Mouse (Mus musculus) limb, embryonic 13.5 days (tissue): ENCODE results near the gene Ankrd27. TPM values are rescaled to one million over a fixed set of nuclear protein-coding genes. Genes with fewer than 3 reads are reported as not detected.
A peak's percentile ranks its signal among the peaks of the same experiment; 100 is the strongest.

Experiments used
- ATAC-seq: fragments of 200-750 bp; cut with Nextera tagmentation; 2 replicates; pipeline ENCODE4 v1.8.0; 2017; ENCODE audit warnings: low read depth, moderate number of reproducible peaks, moderate TSS enrichment; ENCODE audit not compliant: low FRiP score
- H3K27ac ChIP-seq: fragments of 300-500 bp; sonication (generic); 2 replicates; pipeline ENCODE4 v1.5.1; 2015; ENCODE audit warnings: inconsistent platforms, mild to moderate bottlenecking, moderate library complexity
- H3K27me3 ChIP-seq: fragments of 300-500 bp; sonication (generic); 2 replicates; pipeline ENCODE4 v1.6.1; 2015; ENCODE audit warnings: mild to moderate bottlenecking, inconsistent platforms
- H3K36me3 ChIP-seq: fragments of 300-500 bp; sonication (generic); 2 replicates; pipeline ENCODE4 v1.6.1; 2015; ENCODE audit warnings: inconsistent platforms, mild to moderate bottlenecking, moderate library complexity
- H3K4me1 ChIP-seq: fragments of 300-500 bp; sonication (generic); 2 replicates; pipeline ENCODE4 v1.6.1; 2015; ENCODE audit warnings: inconsistent platforms
- H3K4me2 ChIP-seq: fragments of 300-500 bp; sonication (generic); replicated peaks from 2 replicates; pipeline ENCODE4 v1.6.1; 2015; ENCODE audit warnings: inconsistent platforms, mild to moderate bottlenecking, moderate library complexity
- H3K4me3 ChIP-seq: fragments of 300-500 bp; sonication (generic); 2 replicates; pipeline ENCODE4 v1.5.1; 2015; ENCODE audit warnings: moderate library complexity, mild to moderate bottlenecking, inconsistent platforms
- H3K9ac ChIP-seq: fragments of 300-500 bp; sonication (generic); 2 replicates; pipeline ENCODE4 v1.6.1; 2015; ENCODE audit warnings: mild to moderate bottlenecking, inconsistent platforms
- H3K9me3 ChIP-seq: fragments of 300-500 bp; sonication (generic); 2 replicates; pipeline ENCODE4 v1.6.1; 2016; ENCODE audit warnings: inconsistent platforms
- WGBS: fragments of 180-500 bp; shearing (Covaris S2); methylation state at CpG from one replicate; pipeline ENCODE4 v1.1.7; 2015; 5-methylcytosine and 5-hydroxymethylcytosine counted together
- polyA plus RNA-seq: library from polyadenylated mRNA; unstranded; fragments of >200 nt; fragmentation: Nextera tagmentation; extraction: Ambion mirVana; gene quantifications from 2 replicates; pipeline ENCODE4 v1.2.1, GENCODE M21; 2015

Gene Ankrd27
- polyA plus RNA-seq, 1 experiment from 2014 or later, result 52.1 TPM

GRCm38 (mm10) chr7:35648239-35649069, 62.4 kb downstream of the Ankrd27 start:
- H3K4me2 ChIP-seq, result no peak overlapping the region
- no peaks in the 10 kb centered on the region for H3K9me3 ChIP-seq
- H3K9ac ChIP-seq, result no peak overlapping the region
- peaks cover 22% of the 10 kb centered on the region for H3K36me3 ChIP-seq
- H3K27me3 ChIP-seq, result no peaks in the 10 kb centered on the region
- no peak overlapping the region for H3K27ac ChIP-seq
- no peak overlapping the region for H3K4me3 ChIP-seq
- peaks cover 11% of the 10 kb centered on the region for H3K4me1 ChIP-seq
- WGBS, result 74% methylated on average over 9 of the region's 9 CpGs
- ATAC-seq, result no peak

GRCm38 (mm10) chr7:35649071-35649470, 63.0 kb downstream of the Ankrd27 start:
- Histone ChIP-seq H3K9me3 (no peaks in the 10 kb centered on the region), H3K27ac (no peak overlapping the region), H3K4me3 (no peak overlapping the region), H3K4me2 (no peak overlapping the region), H3K9ac (no peak overlapping the region), H3K36me3 (peaks cover 16% of the 10 kb centered on the region), H3K27me3 (no peaks in the 10 kb centered on the region), H3K4me1 (peaks cover 11% of the 10 kb centered on the region)
- ATAC-seq, result no peak
- WGBS, result 53% methylated on average over 3 of the region's 3 CpGs

- no peak overlapping the region for H3K4me3 ChIP-seq
- peaks cover 7% of the 10 kb centered on the region for H3K4me1 ChIP-seq
- H3K9me3 ChIP-seq, result no peaks in the 10 kb centered on the region
- no peaks in the 10 kb centered on the region for H3K36me3 ChIP-seq
- no peaks in the 10 kb centered on the region for H3K27me3 ChIP-seq
- no peak overlapping the region for H3K9ac ChIP-seq
- ATAC-seq, result no peak
- WGBS, result 78% methylated on average over 11 of the region's 11 CpGs
- no peak overlapping the region for H3K27ac ChIP-seq
- no peak overlapping the region for H3K4me2 ChIP-seq
Measured at GRCm38 (mm10) chr7:35650716-35651410, 64.8 kb downstream of the Ankrd27 start.

- H3K36me3 ChIP-seq, result no peaks in the 10 kb centered on the region
Measured at GRCm38 (mm10) chr7:35651583-35652270, 65.7 kb downstream of the Ankrd27 start.

GRCm38 (mm10) chr7:35657829-35658228, 71.8 kb downstream of the Ankrd27 start:
- Histone ChIP-seq H3K36me3 (no peaks in the 10 kb centered on the region), H3K4me2 (no peak overlapping the region), H3K27me3 (no peaks in the 10 kb centered on the region), H3K4me1 (no peaks in the 10 kb centered on the region), H3K27ac (no peak overlapping the region), H3K9ac (no peak overlapping the region), H3K9me3 (no peaks in the 10 kb centered on the region), H3K4me3 (no peak overlapping the region)
- ATAC-seq, result no peak
- WGBS, result 61% methylated on average over 6 of the region's 6 CpGs

More at GRCm38 (mm10) chr7:35651583-35652270, 65.7 kb downstream of the Ankrd27 start:
- H3K4me2 ChIP-seq, result no peak overlapping the region
- no peak for ATAC-seq
- WGBS, result 83% methylated on average over 10 of the region's 10 CpGs
- H3K4me3 ChIP-seq, result no peak overlapping the region
- no peak overlapping the region for H3K9ac ChIP-seq
- no peaks in the 10 kb centered on the region for H3K27me3 ChIP-seq
- no peaks in the 10 kb centered on the region for H3K4me1 ChIP-seq
- H3K9me3 ChIP-seq, result no peaks in the 10 kb centered on the region
- H3K27ac ChIP-seq, result no peak overlapping the region

GRCm38 (mm10) chr7:35659173-35659572, 73.1 kb downstream of the Ankrd27 start:
- Histone ChIP-seq H3K27ac (no peak overlapping the region), H3K36me3 (no peaks in the 10 kb centered on the region), H3K27me3 (no peaks in the 10 kb centered on the region), H3K4me2 (no peak overlapping the region), H3K9me3 (no peaks in the 10 kb centered on the region), H3K9ac (no peak overlapping the region), H3K4me3 (no peak overlapping the region), H3K4me1 (no peaks in the 10 kb centered on the region)
- 58% methylated on average over 3 of the region's 3 CpGs for WGBS
- ATAC-seq, result no peak

GRCm38 (mm10) chr7:35663790-35664376, 77.8 kb downstream of the Ankrd27 start:
- H3K27ac ChIP-seq, result no peak overlapping the region
- H3K9me3 ChIP-seq, result no peaks in the 10 kb centered on the region
- no peak overlapping the region for H3K9ac ChIP-seq
- H3K27me3 ChIP-seq, result no peaks in the 10 kb centered on the region
- no peak overlapping the region for H3K4me3 ChIP-seq
- H3K4me1 ChIP-seq, result peaks cover 8% of the 10 kb centered on the region; the same call in 1 of the 2 replicates
- H3K36me3 ChIP-seq, result no peaks in the 10 kb centered on the region
- 61% methylated on average over 16 of the region's 16 CpGs for WGBS
- peak; percentile 32; the same call in 1 of the 2 replicates for ATAC-seq
- no peak overlapping the region for H3K4me2 ChIP-seq

- WGBS, result 57% methylated on average over 18 of the region's 18 CpGs
Measured at GRCm38 (mm10) chr7:35668066-35669041, 82.3 kb downstream of the Ankrd27 start.

GRCm38 (mm10) chr7:35678976-35679375, 92.9 kb downstream of the Ankrd27 start:
- ATAC-seq, result no peak
- 0 out of 2 replicates have a peak, but pooled peaks cover 3% of the 10 kb centered on the region for H3K36me3 ChIP-seq
- H3K9ac ChIP-seq, result no peak overlapping the region
- no peak overlapping the region for H3K4me3 ChIP-seq
- H3K27ac ChIP-seq, result no peak overlapping the region
- 82% methylated on average over 4 of the region's 4 CpGs for WGBS
- peaks cover 15% of the 10 kb centered on the region; the same call in 1 of the 2 replicates for H3K9me3 ChIP-seq
- no peaks in the 10 kb centered on the region for H3K4me1 ChIP-seq
- no peaks in the 10 kb centered on the region for H3K27me3 ChIP-seq
- no peak overlapping the region for H3K4me2 ChIP-seq

More at GRCm38 (mm10) chr7:35668066-35669041, 82.3 kb downstream of the Ankrd27 start:
- Histone ChIP-seq H3K9me3 (no peaks in the 10 kb centered on the region), H3K36me3 (no peaks in the 10 kb centered on the region), H3K4me1 (peaks cover 8% of the 10 kb centered on the region; the same call in 1 of the 2 replicates), H3K27me3 (no peaks in the 10 kb centered on the region), H3K27ac (no peak overlapping the region), H3K4me2 (no peak overlapping the region), H3K9ac (no peak overlapping the region), H3K4me3 (no peak overlapping the region)
- ATAC-seq, result no peak

GRCm38 (mm10) chr7:35681559-35681958, 95.5 kb downstream of the Ankrd27 start:
- peaks cover 8% of the 10 kb centered on the region for H3K4me1 ChIP-seq
- no peak overlapping the region for H3K27ac ChIP-seq
- peaks cover 15% of the 10 kb centered on the region; the same call in 1 of the 2 replicates for H3K9me3 ChIP-seq
- no peak for ATAC-seq
- WGBS, result 72% methylated on average over 3 of the region's 3 CpGs
- no peak overlapping the region for H3K9ac ChIP-seq
- H3K27me3 ChIP-seq, result no peaks in the 10 kb centered on the region
- no peak overlapping the region for H3K4me2 ChIP-seq
- no peak overlapping the region for H3K4me3 ChIP-seq
- 0 out of 2 replicates have a peak, but pooled peaks cover 3% of the 10 kb centered on the region for H3K36me3 ChIP-seq
